Mouse (Mus musculus) limb, embryonic 12.5 days (tissue): ENCODE results near the gene Memo1. TPM values are rescaled to one million over a fixed set of nuclear protein-coding genes. Genes with fewer than 3 reads are reported as not detected.
"Not testable (repeated sequence)": the region's sequence is repeated elsewhere in the genome, so short reads cannot be mapped to it uniquely, and the experiment has no call there.

Source experiments
- ATAC-seq: fragments of 200-750 bp; cut with Nextera tagmentation; 2 replicates; pipeline ENCODE4 v1.8.0; 2017; ENCODE audit warnings: low read depth, moderate TSS enrichment; ENCODE audit not compliant: insufficient number of reproducible peaks, insufficient read depth, low FRiP score, low TSS enrichment
- H3K27ac ChIP-seq: fragments of 300-500 bp; sonication (generic); 2 replicates; pipeline ENCODE4 v1.5.1; 2016; ENCODE audit warnings: mild to moderate bottlenecking, moderate library complexity
- H3K27me3 ChIP-seq: fragments of 300-500 bp; sonication (generic); 2 replicates; pipeline ENCODE4 v1.6.1; 2016; ENCODE audit warnings: mild to moderate bottlenecking, moderate library complexity
- H3K36me3 ChIP-seq: fragments of 300-500 bp; sonication (generic); 2 replicates; pipeline ENCODE4 v1.6.1; 2016; ENCODE audit warnings: mild to moderate bottlenecking, moderate library complexity
- H3K4me1 ChIP-seq: fragments of 300-500 bp; sonication (generic); replicated peaks from 2 replicates; pipeline ENCODE4 v1.6.1; 2016
- H3K4me2 ChIP-seq: fragments of 300-500 bp; sonication (generic); 2 replicates; pipeline ENCODE4 v1.6.1; 2016; ENCODE audit warnings: mild to moderate bottlenecking, moderate library complexity
- H3K4me3 ChIP-seq: fragments of 300-500 bp; sonication (generic); replicated peaks from 2 replicates; pipeline ENCODE4 v1.5.1; 2016; ENCODE audit warnings: mild to moderate bottlenecking
- H3K9ac ChIP-seq: fragments of 300-500 bp; sonication (generic); replicated peaks from 2 replicates; pipeline ENCODE4 v1.6.1; 2016; ENCODE audit warnings: mild to moderate bottlenecking, moderate library complexity
- H3K9me3 ChIP-seq: fragments of 300-500 bp; sonication (generic); 2 replicates; pipeline ENCODE4 v1.6.1; 2016; ENCODE audit warnings: mild to moderate bottlenecking, moderate library complexity
- WGBS: fragments of 180-500 bp; shearing (Covaris S2); methylation state at CpG from one replicate; pipeline ENCODE4 v1.1.7; 2016; 5-methylcytosine and 5-hydroxymethylcytosine counted together
- polyA plus RNA-seq: library from polyadenylated mRNA; unstranded; fragments of >200 nt; fragmentation: Nextera tagmentation; extraction: Ambion mirVana; gene quantifications from 2 replicates; pipeline ENCODE4 v1.2.1, GENCODE M21; 2016

Memo1 gene
- polyA plus RNA-seq, 1 experiment from 2014 or later, result 80.1 TPM

DNA sequence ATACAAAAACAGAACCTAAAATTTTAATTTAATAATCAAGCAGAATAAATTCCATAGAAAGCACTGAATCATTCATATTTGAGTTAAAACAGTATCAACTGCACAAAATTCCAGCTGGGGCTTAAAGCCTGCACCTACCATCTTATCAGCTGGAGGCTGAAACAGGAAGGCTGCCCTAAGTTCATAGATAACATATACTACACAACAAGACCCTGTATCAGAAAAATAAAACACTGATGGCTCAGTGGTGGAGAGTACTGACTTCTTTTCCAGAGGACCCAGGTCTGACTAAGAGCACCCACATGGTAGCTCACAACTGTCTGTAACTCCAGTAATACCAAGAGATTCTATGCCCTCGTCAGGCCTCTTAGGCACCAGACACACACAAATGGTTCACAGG, 55.0 kb downstream of the Memo1 start:
- Histone ChIP-seq H3K36me3 (peaks cover 25% of the 10 kb centered on the region), H3K4me3 (no peak overlapping the region), H3K27me3 (no peaks in the 10 kb centered on the region), H3K9ac (no peak overlapping the region), H3K4me2 (no peak overlapping the region), H3K9me3 (no peaks in the 10 kb centered on the region; the same call in 1 of the 2 replicates), H3K27ac (no peak overlapping the region), H3K4me1 (0 out of 2 replicates have a peak, but pooled peaks cover 2% of the 10 kb centered on the region)
- WGBS, result 97% methylated on average over 1 of the region's 1 CpGs
- ATAC-seq, result no peak

DNA sequence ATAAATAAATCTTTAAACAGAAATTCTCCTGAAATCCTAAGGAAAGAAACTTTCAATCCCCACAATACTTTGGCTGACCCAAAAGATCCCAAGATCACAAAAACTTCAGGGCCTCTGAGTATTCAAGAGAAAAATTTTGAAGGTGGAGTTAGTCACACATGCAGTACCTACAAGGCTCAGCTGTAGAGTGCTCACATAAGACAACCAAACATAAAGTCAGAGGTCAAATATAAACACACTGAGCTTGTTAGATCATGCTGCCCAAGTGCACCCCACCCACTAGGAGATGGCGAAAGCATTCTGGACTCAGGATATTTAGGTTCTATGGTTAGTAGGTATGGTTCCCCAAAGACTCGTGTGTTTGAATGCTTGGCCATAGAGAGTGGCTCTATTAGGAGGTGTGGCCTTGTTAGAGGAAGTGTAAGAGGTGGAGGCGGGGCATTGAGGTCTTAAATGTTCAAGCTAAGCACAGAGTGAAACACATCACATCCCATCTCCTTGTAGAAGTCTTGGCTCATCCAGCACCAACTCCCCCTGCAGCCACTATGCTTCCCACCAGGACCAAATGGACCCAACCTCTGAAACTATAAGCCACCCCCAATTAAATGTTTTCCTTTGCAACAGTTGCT, 67.1 kb downstream of the Memo1 start:
- 87% methylated on average over 3 of the region's 3 CpGs for WGBS
- ATAC-seq, result no peak
- Histone ChIP-seq H3K4me1 (no peaks in the 10 kb centered on the region), H3K27me3 (no peaks in the 10 kb centered on the region), H3K27ac (no peak overlapping the region), H3K36me3 (peaks cover 19% of the 10 kb centered on the region), H3K9me3 (no peaks in the 10 kb centered on the region), H3K9ac (no peak overlapping the region), H3K4me2 (no peak overlapping the region), H3K4me3 (no peak overlapping the region)

GRCm38 (mm10) chr17:74217304-74217703, 78.0 kb downstream of the Memo1 start:
- peaks cover 15% of the 10 kb centered on the region for H3K36me3 ChIP-seq
- H3K27me3 ChIP-seq, result no peaks in the 10 kb centered on the region
- H3K27ac ChIP-seq, result no peak overlapping the region
- no peaks in the 10 kb centered on the region for H3K4me1 ChIP-seq
- no peak for ATAC-seq
- no peak overlapping the region for H3K4me3 ChIP-seq
- no peak overlapping the region for H3K4me2 ChIP-seq
- H3K9me3 ChIP-seq, result no peaks in the 10 kb centered on the region
- 43% methylated on average over 2 of the region's 2 CpGs for WGBS
- H3K9ac ChIP-seq, result no peak overlapping the region

DNA sequence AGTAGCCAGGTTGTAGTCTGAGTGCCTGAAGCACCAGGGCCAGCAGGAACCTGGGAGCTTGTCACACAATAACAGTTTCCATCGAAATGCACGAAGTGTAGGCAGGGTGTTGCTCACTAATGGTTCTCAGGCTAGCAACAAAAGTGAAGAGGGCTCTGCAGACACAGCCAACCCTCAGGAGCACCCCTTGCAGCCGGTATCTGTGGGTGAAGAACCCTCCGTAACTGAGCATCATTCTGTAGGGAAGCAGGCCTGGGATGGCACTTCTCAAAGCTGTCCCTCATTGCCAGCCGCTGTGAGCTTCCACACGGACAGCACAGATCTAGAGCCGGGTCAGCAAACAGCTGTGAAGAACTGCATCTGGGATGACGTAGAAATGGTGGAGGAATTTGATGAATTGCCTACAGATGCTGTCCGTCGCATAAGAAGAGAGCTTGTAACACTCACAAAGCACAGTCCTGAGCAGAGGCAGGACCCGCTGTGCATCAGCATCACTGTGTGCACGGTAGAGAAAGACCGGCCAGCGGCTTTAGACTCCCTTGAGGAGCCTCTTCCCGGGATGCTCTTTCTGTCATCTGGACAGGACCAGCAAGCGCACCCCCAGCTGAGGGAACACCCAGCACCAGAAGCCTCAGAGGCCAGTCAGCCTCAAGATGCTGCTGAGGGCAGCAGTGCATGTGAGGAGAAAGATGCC, 82.3 kb downstream of the Memo1 start:
- H3K27me3 ChIP-seq, H3K4me2 ChIP-seq, H3K4me3 ChIP-seq, H3K9ac ChIP-seq, H3K4me1 ChIP-seq, H3K9me3 ChIP-seq, H3K27ac ChIP-seq: not testable (repeated sequence)
- WGBS, result 87% methylated on average over 16 of the region's 16 CpGs
- peak; percentile 47; the same call in 1 of the 2 replicates for ATAC-seq
- peaks cover 25% of the 10 kb centered on the region for H3K36me3 ChIP-seq

GRCm38 (mm10) chr17:74209143-74209908, 86.0 kb downstream of the Memo1 start:
- peaks cover 24% of the 10 kb centered on the region for H3K36me3 ChIP-seq
- 33% methylated on average over 5 of the region's 5 CpGs for WGBS
- no peak overlapping the region for H3K9ac ChIP-seq
- ATAC-seq, result no peak
- no peak overlapping the region for H3K4me3 ChIP-seq
- H3K27me3 ChIP-seq, result no peaks in the 10 kb centered on the region
- no peak overlapping the region for H3K4me2 ChIP-seq
- no peaks in the 10 kb centered on the region for H3K9me3 ChIP-seq
- no peak overlapping the region for H3K27ac ChIP-seq
- H3K4me1 ChIP-seq, result no peaks in the 10 kb centered on the region

GRCm38 (mm10) chr17:74195943-74196342, 99.4 kb downstream of the Memo1 start:
- Histone ChIP-seq H3K36me3 (peaks cover 6% of the 10 kb centered on the region), H3K27me3 (no peaks in the 10 kb centered on the region), H3K4me2 (no peak overlapping the region), H3K9me3 (no peaks in the 10 kb centered on the region), H3K4me3 (no peak overlapping the region), H3K9ac (no peak overlapping the region), H3K4me1 (peaks cover 10% of the 10 kb centered on the region), H3K27ac (no peak overlapping the region)
- WGBS, result 53% methylated on average over 2 of the region's 2 CpGs
- ATAC-seq, result no peak

DNA sequence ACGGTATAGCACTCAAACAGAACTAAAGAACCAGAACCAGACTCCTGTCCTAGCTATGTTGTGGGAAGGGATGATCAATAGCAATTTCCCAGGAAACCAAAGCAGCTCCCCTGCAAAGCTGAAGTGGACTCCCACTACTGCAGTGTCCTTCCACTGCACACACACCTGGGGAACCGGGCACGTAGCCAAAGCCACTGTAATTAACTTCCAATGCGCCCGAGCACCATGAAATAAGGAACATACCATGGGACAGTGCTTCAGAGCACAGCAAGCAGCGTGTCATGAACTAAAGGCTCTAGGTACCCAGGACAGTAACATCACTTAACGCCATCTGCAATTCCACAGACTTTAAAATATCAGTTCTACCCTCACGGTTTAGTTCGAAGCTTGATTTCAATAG, 100.6 kb downstream of the Memo1 start:
- Histone ChIP-seq H3K4me1 (peaks cover 10% of the 10 kb centered on the region), H3K27ac (no peak overlapping the region), H3K4me2 (no peak overlapping the region), H3K27me3 (no peaks in the 10 kb centered on the region), H3K36me3 (peaks cover 3% of the 10 kb centered on the region), H3K9me3 (no peaks in the 10 kb centered on the region), H3K9ac (no peak overlapping the region), H3K4me3 (no peak overlapping the region)
- WGBS, result 77% methylated on average over 9 of the region's 9 CpGs
- ATAC-seq, result no peak

DNA sequence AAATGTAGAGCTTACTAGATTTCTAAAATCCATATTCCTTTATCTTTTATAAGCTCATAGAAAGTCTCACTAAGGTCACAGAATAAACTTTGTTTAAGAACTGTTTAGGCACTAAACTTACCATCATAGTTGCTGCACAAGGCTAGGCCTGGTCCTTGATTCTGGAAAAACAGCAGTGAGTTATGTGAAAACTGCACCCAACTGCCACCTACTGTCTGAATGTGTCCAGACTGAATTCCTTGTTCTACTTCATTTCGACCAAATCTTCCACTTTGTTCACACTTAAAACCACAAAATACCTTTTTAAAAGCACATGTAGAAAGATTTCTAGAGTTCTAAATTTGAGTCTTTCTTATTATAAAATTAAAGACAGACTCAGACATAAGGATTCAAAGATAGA, 101.9 kb downstream of the Memo1 start:
- H3K36me3 ChIP-seq, result peaks cover 3% of the 10 kb centered on the region
- H3K27ac ChIP-seq, result no peak overlapping the region
- H3K9ac ChIP-seq, result no peak overlapping the region
- H3K27me3 ChIP-seq, result no peaks in the 10 kb centered on the region
- H3K4me2 ChIP-seq, result no peak overlapping the region
- no peak for ATAC-seq
- H3K9me3 ChIP-seq, result no peaks in the 10 kb centered on the region
- peaks cover 10% of the 10 kb centered on the region for H3K4me1 ChIP-seq
- H3K4me3 ChIP-seq, result no peak overlapping the region
- WGBS, result 82% methylated on average over 1 of the region's 1 CpGs

GRCm38 (mm10) chr17:74191446-74191845, 103.9 kb downstream of the Memo1 start:
- Histone ChIP-seq H3K4me3 (no peak overlapping the region), H3K9ac (no peak overlapping the region), H3K27me3 (no peaks in the 10 kb centered on the region), H3K9me3 (no peaks in the 10 kb centered on the region), H3K4me1 (peaks cover 10% of the 10 kb centered on the region), H3K27ac (no peak overlapping the region), H3K36me3 (0 out of 2 replicates have a peak, but pooled peaks cover 3% of the 10 kb centered on the region), H3K4me2 (no peak overlapping the region)
- no peak for ATAC-seq
- 76% methylated on average over 5 of the region's 5 CpGs for WGBS

- H3K4me3 ChIP-seq, result no peak overlapping the region
- no peak overlapping the region for H3K9ac ChIP-seq
- H3K36me3 ChIP-seq, result 0 out of 2 replicates have a peak, but pooled peaks cover 7% of the 10 kb centered on the region
- ATAC-seq, result no peak
- H3K27ac ChIP-seq, result no peak overlapping the region
- H3K4me2 ChIP-seq, result no peak overlapping the region
- no peaks in the 10 kb centered on the region for H3K27me3 ChIP-seq
- 79% methylated on average over 5 of the region's 5 CpGs for WGBS
- H3K4me1 ChIP-seq, result no peaks in the 10 kb centered on the region
- no peaks in the 10 kb centered on the region for H3K9me3 ChIP-seq
Measured at GRCm38 (mm10) chr17:74186197-74186596, 109.1 kb downstream of the Memo1 start.

GRCm38 (mm10) chr17:74184739-74185138, 110.6 kb downstream of the Memo1 start:
- no peak overlapping the region for H3K4me3 ChIP-seq
- no peak overlapping the region for H3K9ac ChIP-seq
- no peaks in the 10 kb centered on the region for H3K27me3 ChIP-seq
- H3K9me3 ChIP-seq, result no peaks in the 10 kb centered on the region
- no peak overlapping the region for H3K4me2 ChIP-seq
- WGBS, result 90% methylated on average over 1 of the region's 1 CpGs
- ATAC-seq, result no peak
- 0 out of 2 replicates have a peak, but pooled peaks cover 7% of the 10 kb centered on the region for H3K36me3 ChIP-seq
- no peaks in the 10 kb centered on the region for H3K4me1 ChIP-seq
- no peak overlapping the region for H3K27ac ChIP-seq
